Mouse (Mus musculus): Measurements from ENCODE around the gene B3gat3. TPM values are rescaled to one million over a fixed set of nuclear protein-coding genes. Genes with fewer than 3 reads are reported as not detected.
"Not testable (repeated sequence)": the region's sequence is repeated elsewhere in the genome, so short reads cannot be mapped to it uniquely, and the experiment has no call there.

Gene B3gat3
- 10 to 100 TPM; 60.5 to 65.7 TPM for total RNA-seq (2021)
- long read RNA-seq, experiment 1, transcript B3gat3-203 (5 exons, 909 nt) = minor isoform, 5 of 42 reads
- long read RNA-seq, experiment 1, transcript B3gat3-201 (5 exons, 1,603 nt) = major isoform, 33 of 42 reads
- long read RNA-seq, experiment 1, partial matches to known transcripts = 1 of 42 reads
- long read RNA-seq, experiment 1, other reads (novel, unspliced or antisense) = 3 of 42 reads
- long read RNA-seq, experiment 2, transcript B3gat3-203 (5 exons, 909 nt) = minor isoform, 7 of 123 reads
- long read RNA-seq, experiment 2, transcript B3gat3-201 (5 exons, 1,603 nt) = major isoform, 102 of 123 reads
- long read RNA-seq, experiment 2, partial matches to known transcripts = 5 of 123 reads
- long read RNA-seq, experiment 2, other reads (novel, unspliced or antisense) = 9 of 123 reads

GRCm38 (mm10) chr19:8920073-8920736, at the start of gene B3gat3:
Gene B3gat3, plus strand, starts transcription at chr19:8920374.
- DNase-seq (ENCODE audit: low spot score in 2 of 2) = peak; percentile 92 to 93

GRCm38 (mm10) chr19:8870381-8870780, 49.8 kb upstream of the B3gat3 start:
- not testable (repeated sequence) for DNase-seq (ENCODE audit: low spot score in 2 of 2)

GRCm38 (mm10) chr19:8870838-8871237, 49.3 kb upstream of the B3gat3 start:
- DNase-seq (ENCODE audit: low spot score in 2 of 2) = no peak

GRCm38 (mm10) chr19:8871267-8872186, 48.6 kb upstream of the B3gat3 start, which contains the start of gene Ubxn1:
Gene Ubxn1, plus strand, starts transcription at chr19:8871496.
- peak; percentile 95 to 97 for DNase-seq (ENCODE audit: low spot score in 2 of 2)

GRCm38 (mm10) chr19:8872266-8872840, 47.8 kb upstream of the B3gat3 start:
- no peak for DNase-seq (ENCODE audit: low spot score in 2 of 2)

- no peak for DNase-seq (ENCODE audit: low spot score in 2 of 2)
Measured at GRCm38 (mm10) chr19:8875031-8875430, 45.1 kb upstream of the B3gat3 start.

GRCm38 (mm10) chr19:8880311-8881033, 39.7 kb upstream of the B3gat3 start, which contains the start of gene Uqcc3:
Gene Uqcc3, minus strand, starts transcription at chr19:8880923.
- DNase-seq (ENCODE audit: low spot score in 2 of 2) = peak; percentile 83 to 85

GRCm38 (mm10) chr19:8881034-8881392, 39.2 kb upstream of the B3gat3 start:
- DNase-seq (ENCODE audit: low spot score in 2 of 2) = no peak

GRCm38 (mm10) chr19:8883616-8884015, 36.6 kb upstream of the B3gat3 start, which contains the start of the genes Lbhd1 and Gm49403:
Gene Lbhd1, plus strand, starts transcription at chr19:8883732.
Gene Gm49403, plus strand, starts transcription at chr19:8883930.
- DNase-seq (ENCODE audit: low spot score in 2 of 2) = no peak

GRCm38 (mm10) chr19:8886916-8887584, 33.1 kb upstream of the B3gat3 start:
- DNase-seq (ENCODE audit: low spot score in 2 of 2) = no peak

- no peak for DNase-seq (ENCODE audit: low spot score in 2 of 2)
Measured at GRCm38 (mm10) chr19:8887585-8888463, 32.4 kb upstream of the B3gat3 start.

- DNase-seq (ENCODE audit: low spot score in 2 of 2) = peak; percentile 89 to 92
Measured at GRCm38 (mm10) chr19:8888511-8889385, 31.4 kb upstream of the B3gat3 start, which contains the start of the genes 1810009A15Rik and Gm49416. Gene 1810009A15Rik, plus strand, starts transcription at chr19:8888853. Gene Gm49416, plus strand, starts transcription at chr19:8888926.

GRCm38 (mm10) chr19:8892829-8893766, 27.1 kb upstream of the B3gat3 start, which contains the start of gene Ints5:
Gene Ints5, plus strand, starts transcription at chr19:8893005.
- DNase-seq (ENCODE audit: low spot score in 2 of 2) = peak; percentile 82 to 83

- no peak for DNase-seq (ENCODE audit: low spot score in 2 of 2)
Measured at GRCm38 (mm10) chr19:8895397-8895960, 24.7 kb upstream of the B3gat3 start.

GRCm38 (mm10) chr19:8896231-8896630, 23.9 kb upstream of the B3gat3 start:
- DNase-seq (ENCODE audit: low spot score in 2 of 2) = not testable (repeated sequence)
